Mouse (Mus musculus) layer of hippocampus, postnatal 10 days (tissue): ENCODE results near the gene Akr1c21. TPM values are rescaled to one million over a fixed set of nuclear protein-coding genes. Genes with fewer than 3 reads are reported as not detected.
A peak's percentile ranks its signal among the peaks of the same experiment; 100 is the strongest.
"Not testable (repeated sequence)": the region's sequence is repeated elsewhere in the genome, so short reads cannot be mapped to it uniquely, and the experiment has no call there.

Experiments used
- DNase-seq, 2 experiments: peaks; one replicate each; pipeline ENCODE4 v3.0.0; 2021; ENCODE audit warnings: low spot score in 2 of 2
- long read RNA-seq: library from polyadenylated mRNA; stranded (forward); transcript quantifications from one replicate; pipeline ENCODE4 v2.0.0, GENCODE M21; 2023
- total RNA-seq, 2 experiments: library from RNA; stranded (reverse); gene quantifications; 2 replicates each; pipeline ENCODE4 v1.2.3; 2021

The Akr1c21 gene
- not detected for total RNA-seq
- long read RNA-seq: 0 reads

- DNase-seq: no peak
These were observed at the start of gene Akr1c21 for GRCm38 (mm10) chr13:4573871-4574270. Gene Akr1c21 (plus strand): TSS chr13:4574075.

DNA sequence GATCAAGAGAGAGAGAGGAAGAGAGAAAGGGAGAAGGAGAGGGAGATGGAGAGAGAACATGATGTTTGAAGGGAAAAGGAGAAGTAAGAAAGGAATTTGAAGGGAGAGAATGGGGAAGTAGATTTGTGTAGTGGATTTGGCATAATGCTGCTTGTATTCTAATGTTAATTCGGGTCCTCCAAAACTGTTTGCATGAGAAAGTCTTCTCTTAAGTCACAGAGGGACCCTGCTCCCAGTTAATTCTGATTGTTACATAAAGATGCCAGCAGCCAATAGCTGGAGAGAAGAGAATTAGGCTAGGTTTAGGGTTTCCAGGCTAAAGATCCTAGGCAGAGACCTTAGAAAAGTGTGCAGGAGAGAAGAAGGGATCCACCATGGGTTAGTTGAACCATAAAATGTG, 14.7 kb upstream of the Akr1c21 start:
- DNase-seq: no peak

DNA sequence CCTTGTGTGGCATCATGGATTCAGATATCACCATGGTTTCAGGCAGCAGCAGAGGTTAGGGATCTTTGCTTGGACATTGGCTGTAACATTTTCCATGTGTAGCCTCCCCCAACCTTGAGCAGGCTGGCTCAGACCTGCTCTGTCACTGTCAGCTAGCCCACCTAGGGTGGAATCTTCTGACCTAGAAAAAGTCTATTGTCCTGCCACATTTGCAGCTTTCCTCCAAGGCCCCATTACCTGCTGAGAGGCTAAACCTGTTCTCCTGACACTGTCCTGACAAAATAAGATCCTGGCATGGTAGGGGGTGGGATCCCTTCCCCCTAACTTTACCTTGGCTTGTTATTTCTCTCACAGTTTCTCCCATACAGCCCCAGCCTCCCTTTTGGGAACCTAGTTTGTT, 13.4 kb upstream of the Akr1c21 start:
- DNase-seq: no peak

DNA sequence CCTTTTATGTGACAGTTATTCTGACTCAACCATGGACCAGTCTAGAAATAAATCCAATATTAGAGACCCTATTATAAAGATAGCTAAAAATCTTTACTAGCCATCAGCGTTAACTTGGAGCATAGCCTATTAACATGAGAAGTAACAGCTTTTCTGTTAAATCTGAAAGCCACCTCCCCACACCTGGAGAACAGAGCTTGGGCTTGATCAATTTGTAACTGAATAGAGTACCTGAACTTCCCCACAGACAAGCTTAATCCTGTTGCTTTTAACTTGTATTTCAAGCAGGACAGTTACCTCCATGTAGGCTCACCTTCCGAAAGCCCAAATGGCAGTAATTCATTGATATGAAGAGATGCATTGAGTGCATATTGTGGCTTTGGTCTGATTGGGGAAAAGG, 7.9 kb upstream of the Akr1c21 start:
- DNase-seq: no peak

DNA sequence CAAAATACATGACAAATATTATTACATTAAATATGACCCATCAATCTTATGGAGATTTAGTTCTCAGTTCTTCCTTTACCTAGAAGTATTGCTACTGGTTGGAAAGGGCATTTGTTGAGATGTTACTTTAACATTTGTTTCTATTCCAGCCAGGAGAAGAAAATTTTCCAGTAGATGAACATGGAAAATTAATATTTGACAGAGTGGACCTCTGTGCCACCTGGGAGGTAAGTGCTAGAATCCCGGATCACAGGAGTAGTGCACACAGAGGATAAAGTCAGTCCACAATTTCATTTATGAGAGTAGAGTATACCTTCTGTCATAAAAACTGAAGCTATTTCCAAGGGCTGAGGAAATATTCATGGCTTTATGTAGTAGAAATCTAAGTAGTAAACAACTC, 3.0 kb downstream of the Akr1c21 start:
- no peak for DNase-seq

- DNase-seq: not testable (repeated sequence)
These were observed 29.6 kb downstream of the Akr1c21 start for GRCm38 (mm10) chr13:4603431-4603830.

DNA sequence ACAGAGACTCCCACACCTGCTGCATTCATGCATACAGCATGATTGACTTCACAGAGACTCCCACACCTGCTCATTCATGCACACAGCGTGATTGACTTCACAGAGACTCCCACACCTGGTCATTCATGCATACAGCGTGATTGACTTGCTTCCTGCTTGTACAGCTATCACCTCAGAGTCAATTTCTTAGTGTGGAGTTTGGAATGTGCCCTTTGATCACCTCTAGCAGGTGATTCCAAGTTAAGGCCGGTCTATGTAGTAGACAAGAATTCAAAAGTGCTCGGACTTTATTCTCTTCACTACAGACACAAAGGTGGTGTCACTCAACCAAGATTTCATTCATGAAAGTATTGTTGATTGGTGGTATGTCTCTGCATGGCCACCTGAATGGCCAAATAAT, 32.9 kb downstream of the Akr1c21 start:
- no peak for DNase-seq

GRCm38 (mm10) chr13:4608530-4608929, 34.7 kb downstream of the Akr1c21 start:
- DNase-seq: no peak

- peak; percentile 84 to 86 for DNase-seq
These were observed 35.1 kb downstream of the Akr1c21 start, which contains the start of gene Akr1e1 for GRCm38 (mm10) chr13:4608961-4609409. Gene Akr1e1 (minus strand): TSS chr13:4609174.

DNA sequence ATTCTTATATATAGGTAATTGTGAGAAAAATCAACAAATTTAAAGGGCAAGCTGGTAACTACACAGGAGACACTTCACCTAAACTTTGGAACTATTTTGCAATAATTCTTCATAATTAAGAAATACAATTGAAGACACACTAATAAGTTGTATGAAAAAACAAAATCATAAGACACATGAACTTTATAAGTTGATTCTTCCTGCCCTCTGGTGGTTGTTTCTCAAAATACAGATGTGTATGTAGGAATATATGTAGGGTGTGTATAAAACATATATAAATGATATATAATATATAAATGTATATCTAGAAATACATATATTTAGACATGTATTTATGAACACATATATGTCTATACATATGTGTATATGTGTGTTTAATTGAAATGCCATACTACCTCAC, 37.0 kb downstream of the Akr1c21 start:
- DNase-seq: no peak

Other genes with a start within 250 kb of the Akr1c21 start
- gene Akr1c6, start 139.8 kb upstream of the Akr1c21 start, total RNA-seq: not detected
- gene Akr1c20, start 50.7 kb upstream of the Akr1c21 start, total RNA-seq: not detected
- gene Akr1e1, start 35.1 kb downstream of the Akr1c21 start, total RNA-seq: 10 to 100 TPM; 13.7 to 16.1 TPM